Mouse (Mus musculus): Measurements from ENCODE around the gene Slc25a38. TPM values are rescaled to one million over a fixed set of nuclear protein-coding genes. Genes with fewer than 3 reads are reported as not detected.
A peak's percentile ranks its signal among the peaks of the same experiment; 100 is the strongest.

The Slc25a38 gene
- total RNA-seq, 4 experiments from 2014 or later = 23.5 to 31.8 (median 26.7) TPM

DNA sequence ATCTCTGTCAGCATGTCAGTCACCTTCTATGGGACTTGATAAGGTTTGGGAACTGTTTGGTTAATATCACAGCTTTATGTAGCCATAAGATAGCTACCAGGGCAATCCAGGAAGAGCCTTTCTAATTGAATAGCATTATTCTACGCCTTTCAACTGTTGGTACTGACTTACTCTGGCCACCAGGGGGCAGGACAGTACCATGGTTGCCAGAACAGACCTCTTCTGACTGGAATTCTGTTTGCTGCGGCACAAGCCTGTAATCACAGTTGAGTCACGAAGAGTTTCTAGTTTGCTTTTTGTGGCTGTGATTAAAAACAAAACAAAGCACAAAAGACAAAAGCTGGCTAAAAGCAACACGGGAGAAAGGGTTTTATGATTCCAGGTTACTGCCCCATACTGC lies 30.5 kb downstream of the Slc25a38 start:
- peak; percentile 60 to 85 for DNase-seq (ENCODE audit: low spot score in 2 of 2)

DNA sequence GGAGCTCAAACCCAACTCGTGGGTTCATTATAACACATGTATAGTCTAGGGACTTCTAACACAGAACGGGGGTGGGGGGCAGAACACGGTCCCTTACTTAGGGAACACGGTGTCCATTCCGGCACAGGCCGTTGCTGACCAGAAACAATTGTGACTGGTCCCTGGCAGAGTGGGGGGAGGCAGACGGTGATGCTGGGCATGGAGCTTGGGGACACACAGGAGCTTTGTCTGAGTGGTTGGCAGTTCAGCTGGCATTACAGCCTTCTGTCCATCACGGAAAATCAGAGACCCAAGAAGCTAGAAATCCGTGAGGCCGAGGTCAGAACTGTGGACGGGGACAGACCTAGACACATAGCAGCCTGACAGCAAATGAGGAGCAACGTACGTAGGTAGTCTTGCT lies 34.3 kb downstream of the Slc25a38 start:
- DNase-seq (ENCODE audit: low spot score in 2 of 2) = peak; percentile 42 to 50

DNA sequence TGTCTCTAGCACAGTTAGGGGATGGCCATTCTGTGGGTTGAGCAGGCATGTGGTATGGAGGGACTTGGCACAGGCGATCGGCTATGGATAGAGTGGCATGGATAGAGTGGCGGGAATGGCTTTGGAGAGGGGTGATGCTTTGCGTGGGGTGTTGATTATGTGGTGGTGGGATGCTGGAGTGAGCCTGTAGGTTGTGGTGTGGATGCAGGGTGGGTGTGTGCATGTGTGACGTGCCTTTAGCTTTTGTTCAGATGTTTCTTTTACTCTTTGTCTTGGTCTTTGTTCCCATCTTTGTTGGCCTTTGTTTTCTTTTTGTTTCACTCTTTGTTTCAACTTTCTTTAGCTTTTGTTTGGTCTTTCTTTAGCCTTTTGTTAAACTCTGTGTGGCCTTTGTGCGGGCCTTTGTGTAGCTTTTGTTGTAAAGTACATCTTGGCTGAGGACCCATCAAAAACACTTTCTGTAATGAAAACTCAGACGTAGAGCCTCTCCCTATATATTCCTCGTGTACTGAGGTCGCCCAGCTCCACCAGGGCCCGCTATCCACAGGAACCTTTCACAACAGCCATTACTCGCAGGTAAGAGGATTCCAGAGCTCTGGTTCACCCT lies 39.2 kb downstream of the Slc25a38 start, which contains the start of gene Mobp:
Mobp (plus strand) TSS at position 486 of the 607 bp plus-strand sequence.
- DNase-seq (ENCODE audit: low spot score in 2 of 2) = peak in 1 of 2 experiments; percentile 20

DNA sequence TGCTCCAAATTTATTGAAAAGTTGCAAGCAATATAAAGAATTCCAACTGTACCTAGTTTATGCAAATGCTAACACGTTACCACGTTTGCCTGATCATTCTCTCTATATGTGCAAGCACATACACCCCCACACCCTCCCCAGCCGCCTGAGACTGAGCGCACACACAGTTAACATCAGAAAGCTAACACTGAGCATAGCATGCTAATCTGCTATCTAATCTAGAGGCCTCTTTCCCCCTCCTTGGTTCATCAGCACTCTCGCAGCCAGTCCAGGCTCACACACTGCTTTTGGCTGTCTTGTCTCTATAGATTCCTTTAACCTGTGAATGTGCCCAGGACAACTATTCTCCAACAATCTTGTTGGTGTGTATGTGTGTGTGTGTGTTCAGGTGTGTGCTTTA lies 41.0 kb downstream of the Slc25a38 start:
- no peak for DNase-seq (ENCODE audit: low spot score in 2 of 2)

DNA sequence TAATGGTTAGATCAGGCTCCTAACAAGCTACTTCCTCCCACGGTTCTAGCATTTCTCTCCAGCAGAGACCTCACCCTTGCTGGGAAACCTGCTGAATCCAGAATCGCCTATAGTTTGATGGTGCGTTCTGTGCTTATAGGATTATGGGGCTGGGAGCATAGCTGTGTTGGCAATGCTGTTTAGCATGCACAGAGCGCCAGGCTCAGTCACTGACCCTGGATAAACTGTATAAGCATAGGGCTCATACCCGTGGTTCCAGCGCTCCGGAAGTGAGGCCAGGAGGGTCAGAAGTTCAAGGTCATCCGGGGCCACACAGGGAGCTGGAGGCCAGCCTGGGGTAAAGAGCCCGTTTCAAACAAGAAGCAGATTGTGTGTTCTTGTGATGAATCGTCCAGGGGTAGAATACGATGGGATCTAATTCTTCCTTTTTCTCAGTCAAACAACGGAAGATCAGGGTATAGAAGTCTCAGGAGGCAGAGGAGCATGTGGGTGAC lies 41.8 kb downstream of the Slc25a38 start:
- DNase-seq (ENCODE audit: low spot score in 2 of 2) = no peak

DNA sequence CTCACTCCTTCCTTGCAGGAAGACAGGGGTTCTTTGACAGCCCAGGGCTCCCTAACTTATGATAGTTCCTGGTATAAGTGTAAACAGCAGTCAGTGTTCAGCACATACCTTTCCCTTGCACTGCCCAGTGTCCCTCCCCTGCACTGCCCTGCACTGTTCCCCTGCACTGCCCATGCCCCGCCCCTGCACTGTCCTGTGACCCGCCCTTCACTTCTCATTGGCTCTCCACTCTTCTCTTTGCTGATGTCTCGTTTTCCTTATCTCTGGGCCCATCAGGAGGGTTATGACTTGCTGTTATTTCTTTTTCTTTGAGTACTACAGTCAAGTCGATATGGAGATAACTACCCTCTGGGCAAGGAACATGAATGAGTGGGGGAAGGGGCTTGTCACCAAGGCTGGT lies 47.9 kb downstream of the Slc25a38 start:
- DNase-seq (ENCODE audit: low spot score in 2 of 2) = no peak

DNA sequence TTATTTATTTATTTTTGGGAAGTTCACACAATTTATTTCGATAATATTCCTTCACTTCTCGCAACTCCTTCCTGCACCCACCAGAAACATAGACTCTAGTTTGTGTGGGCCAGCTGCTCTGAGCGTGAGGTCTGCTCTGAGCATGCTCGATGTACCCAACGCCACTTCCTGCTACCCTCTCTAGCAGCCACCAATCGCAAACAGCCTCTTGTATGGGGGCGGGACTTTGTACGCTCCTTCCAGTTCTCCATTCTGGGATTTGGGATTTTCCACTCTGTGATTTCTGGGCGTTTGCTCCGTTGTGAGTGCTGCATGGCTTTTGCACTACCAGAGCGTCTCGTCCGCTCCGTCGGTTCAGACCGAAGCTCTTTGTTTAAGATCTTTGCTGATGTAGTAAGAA lies 53.7 kb downstream of the Slc25a38 start:
- no peak for DNase-seq (ENCODE audit: low spot score in 2 of 2)

DNA sequence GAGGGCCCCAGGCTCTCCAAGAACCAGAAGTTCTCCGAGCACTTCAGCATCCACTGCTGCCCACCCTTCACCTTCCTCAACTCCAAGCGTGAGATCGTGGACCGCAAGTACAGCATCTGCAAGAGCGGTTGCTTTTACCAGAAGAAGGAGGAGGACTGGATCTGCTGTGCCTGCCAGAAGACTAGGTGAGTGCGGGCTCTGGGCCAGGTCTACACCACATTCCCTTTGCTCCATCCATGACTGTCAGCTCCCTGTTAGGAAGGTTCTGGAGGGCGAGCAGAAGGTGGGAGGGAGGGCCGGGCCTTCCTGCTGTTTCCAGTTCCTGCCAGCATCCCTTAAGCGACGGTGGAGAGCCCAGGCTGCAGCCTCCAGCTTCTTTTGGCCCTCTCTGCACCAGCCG lies 57.7 kb downstream of the Slc25a38 start:
- DNase-seq (ENCODE audit: low spot score in 2 of 2) = no peak

DNA sequence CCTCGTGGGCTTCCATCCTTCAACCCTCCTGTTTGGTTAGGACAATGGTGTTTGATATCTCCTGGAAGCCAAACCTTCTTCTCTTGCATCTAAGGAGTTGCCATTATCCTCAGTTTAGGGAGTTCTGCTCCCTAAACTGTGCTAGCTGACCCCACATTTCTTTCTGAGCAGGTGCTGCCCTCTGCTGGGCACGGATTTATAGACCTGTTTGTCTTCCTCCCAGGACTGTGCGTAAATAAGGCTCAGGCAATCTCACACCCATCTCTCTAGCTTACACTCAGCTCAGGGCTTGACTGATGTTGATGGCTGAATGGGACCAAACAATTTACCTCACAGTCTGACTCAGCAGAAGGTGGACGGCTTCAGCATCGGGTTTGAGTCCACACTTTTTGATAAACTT lies 61.1 kb downstream of the Slc25a38 start:
- peak in 1 of 2 experiments; percentile 74 for DNase-seq (ENCODE audit: low spot score in 2 of 2)

Other genes starting within 250 kb of the Slc25a38 start
- 10 to 100 TPM; 64.3 to 81.2 (median 74.6) TPM for gene Wdr48, start 215.5 kb upstream of the Slc25a38 start, total RNA-seq (2022)
- gene Gorasp1, start 172.8 kb upstream of the Slc25a38 start, total RNA-seq (2022) = 10 to 100 TPM; 30.5 to 35.7 (median 34.1) TPM
- gene Ttc21a, start 172.8 kb upstream of the Slc25a38 start, total RNA-seq (2022) = 1 to 10 TPM; 1.2 to 2.8 (median 1.4) TPM
- gene Csrnp1, start 125.7 kb upstream of the Slc25a38 start, total RNA-seq (2022) = 10 to 100 TPM; 12.1 to 24.1 (median 14.6) TPM
- gene Xirp1, start 86.8 kb upstream of the Slc25a38 start, total RNA-seq (2022) = under 1 TPM; 0.06 to 0.25 (median 0.10) TPM
- gene Cx3cr1, start 40.5 kb upstream of the Slc25a38 start, total RNA-seq (2022) = 100 to 1,000 TPM in 2 of 4 experiments, 10 to 100 TPM in 2; 28.2 to 108 (median 66.4) TPM
- not detected for gene Ccr8, start 18.3 kb upstream of the Slc25a38 start, total RNA-seq (2022)
- gene Rpsa, start 17.3 kb downstream of the Slc25a38 start, total RNA-seq (2022) = 100 to 1,000 TPM; 400 to 515 (median 436) TPM
- gene Mobp, start 39.3 kb downstream of the Slc25a38 start, total RNA-seq (2022) = 100 to 1,000 TPM; 395 to 477 (median 422) TPM
- gene Myrip, start 191.1 kb downstream of the Slc25a38 start, total RNA-seq (2022) = 10 to 100 TPM; 45.8 to 63.9 (median 55.6) TPM